17 mouse cellular contexts compared by ENCODE assay signal in the genomic region with DNA sequence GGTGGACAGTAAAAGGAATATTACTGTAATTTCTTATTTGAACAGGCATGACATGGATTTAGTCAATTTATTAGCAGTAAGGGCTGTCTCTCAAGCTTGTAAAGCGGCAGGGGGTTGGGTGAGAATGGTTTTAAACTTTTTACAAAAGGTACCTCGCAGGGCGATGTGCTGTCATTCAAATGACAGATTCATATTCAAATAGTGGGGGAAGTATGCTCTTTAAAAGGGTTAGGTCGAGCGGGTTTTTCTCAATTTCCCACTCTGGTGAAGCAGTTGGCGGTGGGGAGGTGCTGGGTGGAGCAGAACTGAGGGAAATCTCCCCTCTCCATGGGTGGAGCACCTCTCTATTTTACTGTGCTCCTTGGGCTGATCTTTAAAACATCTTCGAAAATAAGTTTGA.
"Had no signal": no experiment of that assay in that cellular context is flagged by ENCODE, and none has a peak within 500 bp of the region (broad histone marks: within the 10 kb centered on the region; RNA-seq: fewer than 3 reads in every experiment).

No protein-coding gene starts in this region.

- H3K27ac ChIP-seq: lung, embryonic 15.5 days; macrophage; midbrain, embryonic 12.5 days; midbrain, embryonic 15.5 days; neural tube, embryonic 12.5 days; stomach, embryonic 15.5 days; stomach, postnatal 0 days had no signal

- H3K4me2 ChIP-seq: lung, embryonic 15.5 days; midbrain, embryonic 12.5 days; midbrain, embryonic 15.5 days; neural tube, embryonic 12.5 days; stomach, embryonic 15.5 days had no signal

- H3K27me3 ChIP-seq: lung, embryonic 15.5 days; megakaryocyte, embryonic 14.5 days; midbrain, embryonic 12.5 days; midbrain, embryonic 15.5 days; neural tube, embryonic 12.5 days; stomach, embryonic 15.5 days had no signal

- ATAC-seq: liver, postnatal 0 days; lung, postnatal 0 days; midbrain, embryonic 15.5 days had no signal

- H3K9ac ChIP-seq: liver, postnatal 0 days; lung, embryonic 15.5 days; midbrain, embryonic 12.5 days; midbrain, embryonic 15.5 days; neural tube, embryonic 12.5 days; stomach, embryonic 15.5 days had no signal

- H3K4me3 ChIP-seq: lung, embryonic 15.5 days; megakaryocyte, embryonic 14.5 days; midbrain, embryonic 12.5 days; midbrain, embryonic 15.5 days; neural tube, embryonic 12.5 days; stomach, embryonic 15.5 days had no signal

- H3K9me3 ChIP-seq: midbrain, embryonic 12.5 days; midbrain, embryonic 15.5 days; neural tube, embryonic 12.5 days; stomach, embryonic 15.5 days had no signal

- H3K36me3 ChIP-seq: lung, embryonic 15.5 days; midbrain, embryonic 12.5 days; midbrain, embryonic 15.5 days; neural tube, embryonic 12.5 days; stomach, embryonic 15.5 days had no signal

- H3K4me1 ChIP-seq: lung, embryonic 15.5 days; megakaryocyte, embryonic 14.5 days; midbrain, embryonic 12.5 days; neural tube, embryonic 12.5 days; stomach, embryonic 15.5 days had no signal

- DNase-seq: liver, postnatal 0 days; lung, adult 2 months; lung, postnatal 14 days; lung, postnatal 36 days; right cerebral cortex, postnatal 14 days; thymus, adult 2 months; thymus, postnatal 14 days; thymus, postnatal 36 days had no signal
